Mouse (Mus musculus) thymus, postnatal 10 days (tissue): ENCODE measurements around the gene Rsrc2.
"Not testable (repeated sequence)": the region's sequence is repeated elsewhere in the genome, so short reads cannot be mapped to it uniquely, and the experiment has no call there.

Experiments used
- DNase-seq, 2 experiments: peaks; one replicate each; pipeline ENCODE4 v3.0.0; 2021; ENCODE audit warnings: low spot score in 2 of 2

Gene Rsrc2

DNA sequence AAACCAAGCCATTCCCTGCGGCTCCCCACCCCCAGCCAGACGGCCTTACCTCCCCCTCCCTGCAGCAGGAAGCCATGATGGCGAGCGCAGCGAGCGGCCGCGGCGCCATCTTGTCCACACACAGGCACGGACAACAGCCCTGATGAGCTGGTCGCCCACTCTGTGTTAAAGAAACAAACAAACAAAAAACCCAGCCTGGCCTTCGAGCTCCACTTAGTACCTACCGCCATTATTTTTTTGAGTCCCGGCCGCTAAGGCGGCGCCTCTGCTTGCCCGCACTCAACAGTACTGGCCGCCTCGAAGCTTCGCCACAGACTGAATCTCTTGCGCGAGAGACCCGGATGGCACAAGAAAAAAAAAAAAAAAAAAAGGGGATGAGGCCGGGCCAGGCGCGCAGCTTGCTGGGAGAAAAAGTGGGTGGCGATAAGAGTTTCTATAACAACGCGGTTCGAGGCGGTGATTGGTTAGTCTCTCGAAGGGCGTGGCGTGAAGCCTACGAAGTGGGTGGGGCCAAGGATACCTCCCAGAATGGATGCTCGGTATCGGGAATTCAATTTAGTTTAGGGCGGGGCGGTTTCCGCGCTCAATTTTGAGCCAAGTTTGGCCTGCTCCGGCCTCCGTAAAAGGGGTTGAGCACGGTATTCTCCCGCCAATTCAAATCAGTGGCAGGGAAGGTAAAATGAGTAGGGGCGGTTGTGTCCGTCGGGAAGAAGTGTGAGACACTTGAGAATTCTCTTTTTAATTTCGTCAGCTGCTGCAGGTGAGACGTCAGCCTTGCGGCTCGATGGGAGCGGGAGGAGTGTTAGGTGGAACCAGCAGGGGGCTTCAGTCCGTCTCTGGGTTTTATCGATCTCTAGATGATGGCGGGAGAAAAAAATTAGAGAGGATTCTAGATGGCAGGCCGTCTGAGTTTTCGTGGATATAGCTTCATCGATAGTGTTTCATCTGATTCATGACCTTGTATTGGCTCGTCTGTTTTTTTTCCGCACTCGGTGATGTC, at the start of gene Rsrc2, which contains the start of gene Kntc1:
Gene Rsrc2, minus strand, starts transcription at position 350 of the 1,000 bp plus-strand sequence.
Gene Kntc1, plus strand, starts transcription at position 652 of the 1,000 bp plus-strand sequence.
- DNase-seq, result peak; percentile 98 to 99

DNA sequence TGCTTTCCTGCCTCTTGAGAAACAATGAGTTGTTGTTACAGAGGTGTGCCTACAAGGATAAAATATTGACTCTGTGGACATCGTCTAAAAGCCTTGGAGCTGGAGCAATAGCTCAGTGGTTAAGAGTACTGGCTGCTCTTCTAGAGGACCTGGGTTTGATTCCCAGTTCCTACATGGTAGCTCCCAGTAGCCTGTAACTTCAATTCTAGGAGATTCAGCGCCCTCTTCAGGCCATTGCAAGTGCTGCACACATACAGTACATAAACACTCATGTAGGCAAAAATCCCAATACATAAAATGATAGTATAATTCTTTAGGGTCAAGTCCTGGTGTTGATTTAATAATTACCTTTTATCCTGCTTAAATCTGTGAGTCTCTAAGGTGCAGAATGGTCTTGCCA, 43.9 kb upstream of the Rsrc2 start:
- no peak for DNase-seq

DNA sequence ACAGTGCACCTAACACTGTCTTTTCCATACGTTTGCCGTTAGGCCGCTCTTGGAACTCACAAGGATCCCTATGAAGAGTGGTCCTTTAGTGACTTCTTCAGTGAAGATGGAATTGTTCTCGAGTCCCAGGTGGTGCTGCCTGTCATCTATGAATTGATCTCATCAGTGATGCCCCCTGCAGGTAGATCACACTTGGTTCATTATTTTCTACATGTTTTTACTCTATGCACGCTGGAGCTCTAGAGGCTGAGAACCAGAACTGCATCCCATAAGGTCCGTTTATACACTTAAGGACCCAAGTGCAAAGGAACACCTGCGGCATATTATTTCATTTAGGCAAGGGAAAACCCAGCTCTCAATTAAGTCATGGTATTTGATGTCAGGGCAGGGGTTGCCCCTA, 39.8 kb upstream of the Rsrc2 start:
- no peak for DNase-seq

DNA sequence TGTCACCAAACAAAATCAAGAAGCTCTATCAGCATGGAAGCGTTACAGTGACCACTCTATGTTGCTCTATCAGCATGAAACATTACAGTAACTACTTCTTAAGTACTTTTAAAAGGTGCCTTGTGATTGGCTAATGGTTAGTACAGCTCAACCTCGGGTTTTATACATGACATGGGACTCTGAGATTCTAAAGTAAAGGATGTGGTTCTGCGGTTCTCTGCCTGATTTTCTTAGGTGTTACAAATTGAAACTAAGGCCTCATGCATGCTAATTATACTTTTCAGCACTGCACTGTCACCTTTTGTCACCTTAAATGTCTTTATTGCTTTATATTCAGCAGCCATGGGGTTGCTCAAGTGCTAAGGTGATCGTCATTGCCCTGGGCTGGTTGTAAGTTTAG, 32.6 kb upstream of the Rsrc2 start:
- DNase-seq, result no peak

DNA sequence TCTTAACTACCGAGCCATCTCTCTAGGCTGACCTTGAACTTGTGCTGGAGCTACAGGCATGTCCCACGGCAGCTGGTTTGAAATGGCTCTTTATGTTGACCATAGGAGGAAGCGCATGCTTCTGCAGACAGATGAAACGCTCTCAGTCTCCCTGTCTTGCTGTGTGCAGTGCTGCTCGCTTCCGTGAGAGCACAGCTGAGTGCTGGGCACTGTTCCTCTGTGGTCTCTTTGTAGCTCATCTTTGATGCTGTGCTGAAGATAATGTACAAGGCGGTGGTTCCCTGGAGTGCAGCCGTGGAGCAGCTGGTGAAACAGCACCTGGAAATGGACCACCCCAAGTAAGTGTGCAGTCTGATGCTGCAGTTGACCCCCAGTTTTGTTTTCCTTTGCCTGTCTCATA, 31.5 kb upstream of the Rsrc2 start:
- DNase-seq, result peak; percentile 28 to 47

DNA sequence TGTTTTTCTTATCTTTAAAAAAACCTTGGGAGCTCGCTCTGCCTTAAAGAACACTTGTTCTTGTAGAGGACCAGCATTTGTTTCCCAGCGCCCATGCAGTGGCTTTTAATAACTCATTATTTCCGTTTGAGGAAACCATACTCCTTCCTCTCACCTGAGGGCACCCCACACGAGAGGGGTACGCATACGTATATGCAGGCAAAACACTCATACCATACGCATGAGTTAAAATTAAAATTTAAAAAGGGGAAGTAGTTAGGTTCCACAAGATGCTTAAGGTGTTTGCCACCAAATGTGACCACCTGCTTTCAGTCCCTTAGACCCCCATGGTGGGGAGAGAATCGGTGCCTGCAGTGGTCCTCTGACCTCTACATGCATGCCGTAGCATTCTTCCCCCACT, 24.2 kb upstream of the Rsrc2 start:
- DNase-seq, result no peak

DNA sequence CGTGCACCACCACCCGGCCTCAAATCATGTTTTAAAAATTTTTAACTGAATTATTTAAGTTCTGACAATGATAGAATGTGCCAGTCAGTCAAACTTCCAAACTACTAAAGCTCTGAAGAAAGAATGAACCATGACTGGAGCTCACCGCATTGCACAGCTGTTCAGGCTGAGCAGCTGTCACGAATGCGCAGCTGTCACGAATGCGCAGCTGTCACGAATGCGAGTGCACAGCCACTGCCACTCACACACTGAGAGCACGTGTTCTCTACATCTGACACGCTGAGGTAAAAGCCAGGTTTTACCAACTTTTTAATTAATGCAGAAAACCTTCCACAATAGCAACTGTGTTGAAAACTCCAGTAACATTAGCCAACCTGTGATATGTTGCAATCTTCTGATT, 17.2 kb upstream of the Rsrc2 start:
- not testable (repeated sequence) for DNase-seq

DNA sequence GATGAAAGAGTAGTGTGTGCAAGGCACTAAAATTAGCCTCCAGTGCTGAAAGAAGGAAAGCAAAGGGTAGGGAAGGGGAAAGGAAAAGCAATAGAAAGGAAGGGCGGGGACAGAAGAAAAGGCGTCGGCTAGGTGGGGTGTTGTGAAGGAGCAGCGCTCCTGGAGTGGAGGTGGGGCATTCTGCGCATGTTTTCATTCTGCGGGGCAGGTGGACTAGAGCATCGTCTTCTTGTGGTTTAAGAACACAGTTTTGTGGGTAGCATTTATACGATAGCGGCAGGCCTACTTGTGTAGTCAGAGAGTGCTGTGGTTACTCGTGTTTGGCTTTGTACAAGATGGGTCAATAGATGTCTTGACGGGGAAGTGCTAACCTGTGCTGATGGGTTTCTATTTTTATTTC, 16.3 kb upstream of the Rsrc2 start:
- no peak for DNase-seq

DNA sequence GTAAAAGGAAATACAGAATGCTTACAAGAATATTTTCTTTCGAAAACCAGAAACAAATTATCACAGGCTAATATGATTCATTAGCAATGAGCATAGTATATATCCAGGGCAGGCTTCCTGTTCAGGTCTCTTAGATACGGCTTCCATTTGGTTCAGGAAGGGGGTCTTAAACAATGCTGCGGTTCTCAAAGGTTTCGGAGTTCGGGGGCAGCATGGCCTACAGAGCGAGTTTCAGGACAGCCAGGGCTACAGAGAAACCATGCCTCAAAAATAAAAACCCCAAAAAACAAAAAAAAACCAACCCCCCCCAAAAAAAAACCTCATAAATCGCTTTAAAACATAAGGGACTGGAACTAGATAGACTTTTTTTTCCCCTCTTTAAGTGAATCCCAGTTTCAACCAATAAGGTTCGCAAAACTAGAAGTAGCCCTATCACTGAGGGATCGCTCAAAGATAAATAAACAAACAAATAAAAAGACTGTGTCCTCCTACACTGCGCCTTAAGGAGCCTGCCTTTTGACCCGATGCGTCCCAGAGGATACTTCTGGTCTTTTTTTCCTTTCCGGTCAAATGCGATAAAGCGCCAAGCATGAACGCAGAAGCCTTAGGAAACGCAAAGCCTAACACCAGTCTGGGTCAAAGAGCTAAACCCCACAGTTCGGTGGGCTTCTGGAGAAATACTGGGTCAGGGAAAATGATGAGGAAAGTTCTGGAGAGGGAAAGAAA, 712 bp downstream of the Rsrc2 start:
- peak in 1 of 2 experiments; percentile 7 for DNase-seq

DNA sequence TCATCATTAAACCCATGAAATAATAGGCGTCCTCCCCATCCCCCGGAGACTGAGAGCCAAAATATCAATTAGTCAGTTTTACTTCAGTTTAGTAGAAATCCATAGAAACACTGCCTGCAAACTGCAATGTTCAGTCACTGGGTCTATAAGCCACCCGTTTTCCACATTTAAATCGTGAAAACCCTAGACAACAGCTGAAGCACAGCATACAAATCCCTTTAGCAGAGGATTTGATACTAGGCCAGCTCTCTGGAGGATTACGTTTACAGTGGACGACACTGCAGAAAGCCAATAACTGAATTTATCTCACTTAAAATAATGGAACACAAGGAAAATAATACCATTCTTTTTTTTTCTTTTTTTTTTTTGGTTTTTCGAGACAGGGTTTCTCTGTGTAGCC, 1.6 kb downstream of the Rsrc2 start:
- no peak for DNase-seq

DNA sequence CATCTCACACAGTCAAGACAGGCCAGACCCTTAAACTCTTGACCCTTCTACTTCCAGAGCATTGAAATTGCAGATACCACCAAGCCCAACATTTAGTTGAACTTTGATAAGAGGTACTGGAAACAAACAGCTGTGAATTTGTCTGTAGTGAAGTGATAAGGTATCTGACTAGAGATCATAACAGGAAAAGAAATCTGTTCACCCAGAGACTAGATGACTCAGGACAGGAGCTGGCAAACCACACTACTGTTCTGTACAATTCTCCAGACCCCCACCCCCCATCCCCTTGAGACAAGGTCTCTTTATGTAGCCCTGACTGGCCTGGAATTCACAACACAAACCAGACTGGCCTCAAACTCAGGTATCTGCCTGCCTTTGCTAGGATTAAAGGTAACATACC, 3.0 kb downstream of the Rsrc2 start:
- DNase-seq, result no peak

DNA sequence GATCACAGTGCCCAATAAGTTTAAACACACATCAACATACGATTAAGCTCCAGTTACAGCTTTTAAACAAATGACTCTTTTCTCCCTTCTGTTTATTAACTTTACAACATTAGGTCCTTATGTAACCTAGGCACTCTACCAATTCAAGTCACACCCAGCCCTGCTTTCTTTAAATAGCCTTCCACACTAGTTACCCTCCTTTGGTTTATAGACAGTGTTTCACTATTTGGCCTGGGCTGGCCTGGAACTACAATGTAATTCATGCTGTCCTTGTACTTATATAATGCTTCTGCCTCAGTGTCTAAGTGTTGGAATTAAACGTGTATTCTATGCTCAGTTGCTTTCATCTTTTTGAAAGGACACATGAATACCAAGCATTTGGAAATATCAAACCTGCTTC, 4.9 kb downstream of the Rsrc2 start:
- no peak for DNase-seq

DNA sequence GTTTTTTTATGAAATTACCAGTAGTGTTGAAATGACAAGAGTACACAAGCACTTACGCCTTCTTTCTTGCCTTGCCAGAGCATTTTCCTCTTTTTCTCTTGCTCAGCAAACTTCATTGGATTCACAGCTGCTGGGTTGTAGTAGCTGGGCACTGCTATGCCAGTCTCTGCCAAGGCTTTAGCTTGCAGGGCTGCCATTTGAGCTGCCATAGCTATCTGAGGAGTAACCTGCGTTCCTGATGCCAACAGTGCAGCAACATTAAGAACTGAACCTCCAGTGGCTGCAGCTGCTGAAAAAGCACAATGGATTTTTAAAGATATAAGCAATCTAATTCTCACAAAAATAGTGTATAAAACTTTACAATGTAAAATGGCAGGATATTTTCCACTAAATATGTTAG, 18.2 kb downstream of the Rsrc2 start:
- no peak for DNase-seq

DNA sequence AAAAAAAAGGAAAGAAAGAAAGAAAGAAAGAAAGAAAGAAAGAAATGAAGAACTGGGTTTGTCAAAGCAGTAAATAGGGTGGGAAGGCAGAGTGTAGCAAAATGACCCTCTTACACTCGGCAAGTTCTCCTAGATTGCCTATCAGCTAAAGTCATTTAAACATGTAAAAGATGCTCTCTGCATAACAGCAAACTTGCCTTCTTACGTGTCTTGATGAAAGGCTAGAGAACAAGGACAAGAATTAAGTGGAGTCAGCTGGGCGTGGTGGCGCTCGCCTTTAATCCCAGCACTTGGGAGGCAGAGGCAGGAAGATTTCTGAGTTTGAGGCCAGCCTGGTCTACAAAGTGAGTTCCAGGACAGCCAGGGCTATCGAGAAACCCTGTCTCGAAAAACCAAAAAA, 25.4 kb downstream of the Rsrc2 start:
- not testable (repeated sequence) for DNase-seq

DNA sequence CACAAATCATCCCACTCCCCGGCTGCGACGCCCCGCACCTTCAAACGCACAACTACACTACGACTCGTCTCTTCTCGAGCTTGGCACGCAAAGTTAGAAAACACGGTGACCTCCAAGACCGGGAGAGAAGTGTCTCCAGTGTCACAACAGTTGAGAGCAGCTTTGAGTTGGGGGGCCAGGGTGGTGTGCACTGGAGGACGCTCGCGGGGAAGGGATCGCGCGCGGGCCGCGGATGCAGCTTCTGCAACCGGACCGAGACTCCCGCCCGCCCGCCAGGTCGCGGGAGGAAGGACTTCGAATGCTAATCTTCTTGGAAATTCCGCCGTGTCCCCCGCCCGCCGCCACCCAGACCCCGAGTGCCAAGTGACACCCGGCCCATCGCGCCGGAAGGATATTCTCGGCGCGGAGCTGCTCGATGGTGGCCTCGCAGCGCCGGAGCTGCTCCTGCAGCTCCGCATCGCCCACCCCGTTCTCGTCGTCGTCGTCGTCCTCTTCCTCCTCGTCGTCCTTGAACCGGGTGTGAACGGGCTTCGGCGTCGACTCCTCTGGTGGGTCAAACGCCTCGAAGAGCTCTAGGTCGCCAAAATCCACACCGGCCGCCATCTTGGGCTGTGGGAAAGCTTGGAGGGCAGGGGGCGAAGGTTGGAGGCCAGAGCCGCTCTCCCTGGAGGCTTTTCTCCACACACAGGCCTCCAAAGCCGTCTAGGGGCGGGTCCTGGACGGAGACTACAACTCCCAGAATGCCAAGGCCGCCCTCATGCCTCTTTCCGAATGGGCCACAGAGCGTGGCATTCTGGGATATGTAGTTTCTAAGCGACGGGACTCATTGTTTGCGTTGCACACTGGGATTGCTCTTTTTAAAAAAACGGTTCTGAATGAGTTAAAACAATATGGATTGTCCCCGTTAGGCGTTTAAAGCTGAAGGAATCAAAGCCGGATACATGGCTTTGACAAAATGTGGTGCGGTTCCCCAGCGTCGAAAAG, 28.6 kb downstream of the Rsrc2 start, which contains the start of gene Zcchc8:
Gene Zcchc8, minus strand, starts transcription at position 773 of the 984 bp plus-strand sequence.
- DNase-seq, result peak; percentile 92

DNA sequence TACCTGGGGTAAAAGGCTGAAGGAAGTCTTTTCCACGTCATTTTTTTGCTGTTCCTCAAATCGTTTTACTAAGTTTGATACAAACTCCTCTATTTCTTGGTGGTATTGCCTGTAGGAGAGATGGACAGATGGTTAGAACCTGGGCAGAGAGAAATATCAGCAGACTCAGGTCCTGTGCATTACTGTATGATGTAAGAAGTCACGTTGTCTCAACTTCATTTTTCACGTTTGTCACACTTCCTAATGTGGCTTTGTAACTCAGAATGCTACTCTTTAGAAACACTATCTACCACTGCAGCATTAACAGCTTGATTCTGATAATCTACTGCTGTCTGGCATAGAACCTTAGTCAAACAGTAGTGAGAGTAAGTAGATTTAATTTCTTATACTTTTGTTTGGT, 34.6 kb downstream of the Rsrc2 start:
- no peak for DNase-seq

DNA sequence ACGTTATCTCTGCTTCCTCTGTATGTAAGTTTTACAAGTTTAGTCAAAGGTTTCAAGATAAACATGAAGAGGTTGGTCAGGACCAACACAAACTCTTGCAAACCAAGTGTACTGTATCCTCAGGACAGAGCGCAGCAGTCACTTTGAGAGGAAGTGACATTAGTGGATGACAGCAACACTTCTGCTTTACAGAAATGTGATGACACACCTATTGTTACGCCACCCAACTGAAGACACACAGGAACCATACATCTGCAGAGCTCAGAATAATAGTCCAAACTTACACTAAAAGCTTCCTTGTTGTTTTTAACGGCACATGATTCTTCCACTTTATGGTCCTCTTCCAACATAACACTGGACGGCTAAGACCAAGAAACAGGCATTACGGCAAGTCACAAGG, 35.4 kb downstream of the Rsrc2 start:
- DNase-seq, result no peak

DNA sequence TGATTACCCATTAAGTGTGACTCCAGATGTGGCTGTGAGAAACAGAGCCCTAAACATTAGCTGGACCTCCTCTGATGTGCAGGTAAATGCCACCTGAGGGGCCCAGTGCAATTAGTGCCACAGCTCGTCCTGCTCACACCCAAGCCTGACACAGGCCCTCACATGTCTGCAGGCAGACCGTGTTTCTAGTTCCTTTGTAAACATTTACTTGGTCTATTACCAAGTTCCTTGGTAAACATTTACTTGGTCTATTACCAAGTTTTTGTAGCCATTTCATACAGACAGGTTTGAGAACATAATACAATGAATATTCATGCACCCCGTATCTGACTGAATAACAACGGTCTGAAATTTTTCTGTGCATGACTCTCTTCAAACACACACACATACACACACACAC, 39.6 kb downstream of the Rsrc2 start:
- no peak for DNase-seq

DNA sequence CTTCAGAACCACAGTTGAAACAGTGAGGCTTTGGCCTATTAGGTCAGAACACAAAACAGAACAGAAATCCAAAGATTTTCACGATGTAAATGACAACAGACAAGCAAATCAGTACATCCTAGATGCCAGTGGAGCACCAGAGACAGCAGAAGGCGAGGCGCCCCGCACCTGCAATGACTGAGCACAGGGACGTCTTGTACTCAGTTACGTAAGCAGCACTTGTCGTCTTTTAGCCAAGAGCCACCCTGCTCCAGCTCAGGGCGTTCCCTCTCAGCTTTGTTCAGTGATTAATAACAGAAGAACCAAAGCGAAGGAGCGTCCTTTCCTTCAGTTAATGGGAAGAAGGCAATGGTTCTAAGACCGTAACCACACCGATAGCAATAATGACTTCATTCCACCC, 40.6 kb downstream of the Rsrc2 start:
- DNase-seq, result no peak

DNA sequence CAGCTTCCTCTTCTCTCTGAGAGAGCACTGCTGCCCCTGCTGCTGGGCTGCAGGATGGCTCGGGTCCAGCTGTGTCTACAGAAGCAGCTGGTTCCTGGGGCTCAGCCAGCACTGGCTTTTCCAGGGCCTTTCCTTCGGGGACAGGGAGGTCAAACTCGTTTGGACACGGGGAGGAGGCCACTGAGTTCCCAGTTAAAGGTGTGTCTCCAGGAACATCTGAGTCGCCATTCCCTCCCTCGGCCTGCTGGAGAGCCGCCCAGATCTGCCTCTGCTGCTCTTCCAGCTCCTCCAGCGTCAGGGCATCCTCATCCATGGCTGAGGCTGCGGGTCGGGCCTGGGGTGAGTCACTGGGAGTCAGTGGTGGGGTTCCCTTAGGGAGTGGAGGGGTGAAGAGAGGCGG, 48.6 kb downstream of the Rsrc2 start:
- no peak for DNase-seq

DNA sequence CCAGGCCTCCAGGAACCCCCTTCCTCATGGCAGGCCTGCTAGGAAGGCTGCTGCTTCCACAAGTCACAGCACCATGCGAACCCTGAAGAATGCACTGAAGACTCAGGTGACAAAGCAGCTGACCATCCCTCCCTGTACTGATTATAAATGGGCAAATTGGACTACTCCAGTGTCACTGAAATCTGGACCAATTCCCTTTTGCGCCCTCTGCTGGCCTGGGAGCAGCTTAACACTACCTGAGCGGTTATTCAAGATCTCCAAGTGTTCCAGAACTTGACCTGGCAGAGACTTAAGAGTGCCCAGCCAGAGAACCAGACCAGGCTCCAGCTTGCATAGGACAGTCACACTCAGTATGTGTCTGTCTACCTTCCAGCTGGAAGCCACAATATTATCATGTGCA, 50.0 kb downstream of the Rsrc2 start:
- DNase-seq, result peak in 1 of 2 experiments; percentile 78
